Mouse (Mus musculus) thymus, postnatal 10 days (tissue): ENCODE measurements around the gene Gh.

ENCODE experiments used
- DNase-seq, 2 experiments: peaks; one replicate each; pipeline ENCODE4 v3.0.0; 2021; ENCODE audit warnings: low spot score in 2 of 2

The Gh gene

DNA sequence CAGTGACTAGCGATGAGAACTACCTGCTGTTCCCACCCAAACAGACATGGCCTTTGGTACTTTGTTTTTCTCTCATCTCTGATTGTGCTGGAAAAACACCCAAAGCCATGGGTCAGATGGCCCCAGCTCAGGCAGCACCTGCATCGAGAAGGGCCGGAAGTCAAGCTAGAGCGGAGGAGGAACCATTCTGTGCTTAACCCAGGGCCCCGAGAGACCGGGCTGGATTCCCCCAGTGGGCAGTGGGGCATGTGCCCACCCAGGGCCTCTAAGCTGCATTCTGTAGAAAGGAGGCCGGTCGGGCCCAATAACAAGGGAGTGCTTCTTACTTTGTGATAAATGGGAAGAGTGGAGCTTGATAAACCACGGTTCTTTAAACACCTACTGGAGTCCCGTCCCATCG lies 6.5 kb upstream of the Gh start:
- no peak for DNase-seq

- DNase-seq: no peak
Observed at GRCm38 (mm10) chr11:106307432-106307831, 5.8 kb upstream of the Gh start.

GRCm38 (mm10) chr11:106306758-106307157 lies 5.1 kb upstream of the Gh start:
- no peak for DNase-seq

DNA sequence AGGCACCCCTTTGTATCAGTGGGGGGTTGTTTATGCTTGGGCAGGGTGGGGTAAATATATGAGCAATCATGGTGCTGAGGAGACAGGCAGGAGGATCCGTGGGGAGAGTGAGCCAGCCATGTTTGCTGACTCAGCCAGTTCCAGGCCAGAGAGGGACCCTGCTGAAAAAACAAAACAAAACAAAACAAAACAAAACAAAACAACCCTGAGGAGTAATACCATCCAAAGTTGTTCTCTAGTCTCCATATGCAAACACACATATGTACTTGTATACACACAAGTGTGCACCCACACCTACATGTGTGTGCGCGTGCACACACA lies 4.4 kb upstream of the Gh start:
- DNase-seq: no peak

GRCm38 (mm10) chr11:106305348-106306064 lies 3.8 kb upstream of the Gh start:
- no peak for DNase-seq

DNA sequence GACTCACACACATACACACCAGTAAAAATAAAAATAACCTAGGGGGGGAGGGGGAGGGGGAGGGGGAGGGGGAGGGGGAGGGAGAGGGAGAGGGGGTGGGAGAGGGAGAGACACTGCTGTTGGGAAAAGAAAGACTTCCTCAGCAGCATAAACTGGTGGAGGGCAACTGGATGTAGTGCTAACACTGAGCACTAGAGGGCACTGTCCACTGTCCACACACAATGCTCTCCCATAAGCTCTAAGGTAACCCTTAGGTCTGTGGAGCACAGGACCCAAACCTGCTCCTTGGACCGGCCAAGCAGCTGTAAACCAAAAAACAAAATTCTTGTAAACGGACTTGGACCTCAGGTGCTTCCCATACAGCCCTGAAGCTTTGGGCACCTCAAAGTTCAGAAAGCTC lies 969 bp upstream of the Gh start:
- peak in 1 of 2 experiments; percentile 77 for DNase-seq

DNA sequence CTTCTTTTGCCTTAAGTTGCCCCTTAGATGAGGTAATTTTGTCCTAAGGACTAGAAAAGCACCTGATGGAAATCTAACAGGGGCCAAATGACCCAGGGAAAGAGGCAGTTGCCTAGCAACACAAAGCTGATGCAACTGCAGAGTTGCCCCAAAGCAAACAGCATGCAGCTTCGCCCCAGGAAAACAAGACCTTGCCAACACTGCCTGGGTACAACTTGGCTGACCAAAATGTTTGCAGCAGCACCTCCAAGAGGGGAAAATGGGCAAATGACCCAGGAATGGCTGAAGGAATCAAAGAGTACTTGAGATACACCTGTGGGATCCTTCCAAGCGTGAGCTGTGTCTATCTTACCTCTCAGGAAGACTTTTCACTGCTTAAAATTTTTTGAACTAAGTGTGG lies 9.8 kb downstream of the Gh start:
- no peak for DNase-seq

DNA sequence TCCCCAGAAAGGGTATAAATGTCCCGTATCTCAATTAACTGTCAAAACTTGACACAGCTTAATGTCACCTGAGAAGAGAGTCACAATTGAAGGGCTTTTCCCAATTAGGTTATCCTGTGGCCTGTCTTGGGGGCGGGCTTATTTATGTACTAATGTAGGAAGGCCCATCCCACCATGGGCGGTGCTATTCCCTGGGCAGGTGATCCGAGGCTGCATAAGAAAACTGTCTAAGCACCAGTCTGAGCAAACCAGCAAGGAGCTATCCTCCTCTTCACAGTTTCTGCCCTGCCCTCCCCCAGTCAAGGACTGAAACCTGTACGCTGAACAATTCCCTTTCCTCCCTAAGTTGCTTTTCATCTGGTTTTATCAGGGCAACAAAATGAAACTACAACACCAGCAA lies 11.3 kb downstream of the Gh start:
- no peak for DNase-seq

- DNase-seq: no peak
Observed at GRCm38 (mm10) chr11:106289369-106289768, 12.3 kb downstream of the Gh start.

DNA sequence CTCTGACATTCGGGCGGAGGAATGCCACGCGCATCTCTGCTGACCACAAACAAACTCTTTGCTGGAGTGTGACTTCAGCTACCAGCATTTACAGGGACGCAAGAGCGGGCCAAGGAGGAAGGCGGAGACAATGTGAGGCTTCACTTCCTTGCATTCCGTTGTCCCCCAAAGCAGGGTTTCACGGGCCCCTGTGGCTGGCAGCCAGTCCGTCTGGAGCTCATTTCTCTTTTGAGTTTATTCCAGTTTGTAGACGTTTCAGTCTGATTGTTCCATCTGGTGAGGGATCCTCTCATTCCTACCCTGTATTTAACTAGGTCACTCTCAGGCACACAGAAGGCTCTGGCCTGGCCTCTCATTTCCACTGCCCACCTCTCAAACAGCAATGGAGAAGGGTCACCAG lies 14.7 kb downstream of the Gh start:
- DNase-seq: no peak

- no peak for DNase-seq
Observed at GRCm38 (mm10) chr11:106286206-106286605, 15.5 kb downstream of the Gh start.

DNA sequence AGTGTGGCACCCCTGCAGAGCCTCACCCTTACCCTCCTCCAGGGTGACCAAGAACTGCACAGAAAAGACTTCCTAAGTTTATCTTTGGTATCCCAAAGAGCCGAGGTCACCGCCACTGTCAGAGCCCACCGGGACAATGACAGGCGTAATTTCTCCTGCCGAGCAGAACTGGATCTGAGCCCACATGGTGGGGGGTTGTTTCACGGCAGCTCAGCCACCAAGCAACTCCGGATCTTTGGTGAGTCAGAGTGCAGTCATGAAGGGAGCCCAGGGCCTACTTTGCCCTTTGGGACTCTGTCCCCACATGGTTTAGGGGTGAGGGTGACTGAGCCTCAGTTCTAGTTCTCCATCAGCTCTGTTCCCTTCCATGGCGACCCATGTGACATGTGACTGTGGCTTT lies 17.5 kb downstream of the Gh start:
- DNase-seq: no peak

- no peak for DNase-seq
Observed at GRCm38 (mm10) chr11:106283371-106283770, 18.3 kb downstream of the Gh start.

DNA sequence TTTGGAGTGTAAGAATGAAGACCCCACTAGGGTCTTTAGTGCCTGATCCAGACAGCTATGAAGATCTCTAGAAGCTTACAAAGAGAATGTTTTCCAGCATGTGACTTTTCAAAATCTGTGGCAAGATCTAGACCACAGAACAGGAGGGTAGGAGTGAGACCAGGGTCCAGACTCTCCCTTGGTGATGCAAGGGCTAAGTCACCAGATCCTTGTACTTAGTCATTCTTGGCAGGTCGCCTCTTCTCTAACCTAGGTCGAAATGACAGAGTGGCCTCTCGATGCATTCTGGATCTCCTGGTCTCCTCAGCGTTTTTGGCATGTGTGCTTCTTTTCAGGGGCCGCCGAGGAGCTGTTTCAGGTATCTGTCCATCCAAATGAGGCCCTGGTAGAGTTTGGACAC lies 19.2 kb downstream of the Gh start:
- DNase-seq: no peak

- DNase-seq: peak; percentile 86 to 93
Observed at GRCm38 (mm10) chr11:106276454-106276853, 25.2 kb downstream of the Gh start, which contains the start of gene Tcam1. TSS of gene Tcam1 (plus strand) at chr11:106276672.

DNA sequence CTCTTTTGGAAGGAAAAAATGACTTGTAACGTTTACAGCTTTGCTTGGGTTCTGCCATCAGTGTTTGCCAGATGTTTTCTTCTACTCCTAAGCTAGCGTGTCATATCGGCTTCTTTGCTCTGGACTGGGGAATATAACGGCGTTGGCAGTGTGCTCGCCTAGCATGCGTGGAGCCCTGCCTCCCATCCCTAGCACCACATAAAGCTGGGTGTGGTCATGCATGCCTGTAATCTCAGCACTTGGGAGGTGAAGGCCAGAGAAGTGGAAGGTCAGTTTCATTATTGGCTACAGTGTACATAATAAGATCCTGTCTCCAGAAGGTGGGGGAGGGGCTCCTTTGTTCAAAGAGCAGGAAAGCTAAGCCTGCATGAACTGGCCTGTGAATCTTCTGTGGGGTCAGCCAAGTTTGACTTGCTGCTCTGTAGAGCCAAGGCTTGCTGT lies 26.7 kb downstream of the Gh start:
- DNase-seq: no peak

GRCm38 (mm10) chr11:106274374-106274773 lies 27.3 kb downstream of the Gh start:
- DNase-seq: no peak

GRCm38 (mm10) chr11:106273811-106274210 lies 27.9 kb downstream of the Gh start:
- no peak for DNase-seq

- DNase-seq: no peak
Observed at GRCm38 (mm10) chr11:106273311-106273684, 28.4 kb downstream of the Gh start.

DNA sequence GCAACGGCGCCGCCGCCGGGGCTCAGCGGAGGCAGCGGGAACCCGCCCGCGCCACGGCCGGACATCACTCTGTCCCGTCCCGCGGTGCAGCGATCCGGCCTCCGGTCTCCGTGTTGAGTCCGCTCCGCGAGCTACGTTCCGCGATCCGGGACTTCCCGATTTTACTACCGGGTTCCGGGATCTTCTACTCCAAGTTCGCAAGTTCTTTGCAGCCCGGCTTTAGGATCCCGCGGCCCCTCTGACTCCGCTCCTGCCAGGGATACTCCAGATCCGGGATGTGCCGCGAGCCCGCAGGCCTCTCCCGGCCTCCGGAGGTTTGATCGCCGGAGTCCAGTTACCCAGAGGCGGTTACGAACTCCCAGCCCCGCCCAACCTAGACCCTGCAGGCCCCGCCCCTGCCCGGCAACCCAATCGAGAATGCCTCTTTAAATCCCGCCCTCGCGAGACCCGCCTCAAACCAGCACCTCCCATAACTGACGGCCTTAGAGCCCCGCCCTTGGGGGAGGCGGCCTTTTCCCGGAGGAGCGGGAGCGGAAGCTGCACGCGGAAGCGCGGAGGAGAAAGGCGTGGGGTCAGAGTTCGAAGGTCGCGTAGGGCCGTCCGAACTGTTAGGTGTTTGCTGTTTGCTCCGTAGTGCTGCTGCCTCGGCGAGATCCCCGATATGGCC lies 28.9 kb downstream of the Gh start, which contains the start of gene Smarcd2:
Gene Smarcd2 (minus strand): TSS at position 329 of the 667 bp plus-strand sequence.
- peak; percentile 97 to 99 for DNase-seq

GRCm38 (mm10) chr11:106271794-106272643 lies 29.6 kb downstream of the Gh start:
- peak in 1 of 2 experiments; percentile 51 for DNase-seq

GRCm38 (mm10) chr11:106271131-106271793 lies 30.4 kb downstream of the Gh start:
- DNase-seq: no peak
